Mouse (Mus musculus): ENCODE data around the gene Myl9. TPM values are rescaled to one million over a fixed set of nuclear protein-coding genes. Genes with fewer than 3 reads are reported as not detected.
A peak's percentile ranks its signal among the peaks of the same experiment; 100 is the strongest.
"Not testable (repeated sequence)": the region's sequence is repeated elsewhere in the genome, so short reads cannot be mapped to it uniquely, and the experiment has no call there.

The Myl9 gene
- total RNA-seq, 2 experiments from 2014 or later, result 67.9 to 90.2 TPM

DNA sequence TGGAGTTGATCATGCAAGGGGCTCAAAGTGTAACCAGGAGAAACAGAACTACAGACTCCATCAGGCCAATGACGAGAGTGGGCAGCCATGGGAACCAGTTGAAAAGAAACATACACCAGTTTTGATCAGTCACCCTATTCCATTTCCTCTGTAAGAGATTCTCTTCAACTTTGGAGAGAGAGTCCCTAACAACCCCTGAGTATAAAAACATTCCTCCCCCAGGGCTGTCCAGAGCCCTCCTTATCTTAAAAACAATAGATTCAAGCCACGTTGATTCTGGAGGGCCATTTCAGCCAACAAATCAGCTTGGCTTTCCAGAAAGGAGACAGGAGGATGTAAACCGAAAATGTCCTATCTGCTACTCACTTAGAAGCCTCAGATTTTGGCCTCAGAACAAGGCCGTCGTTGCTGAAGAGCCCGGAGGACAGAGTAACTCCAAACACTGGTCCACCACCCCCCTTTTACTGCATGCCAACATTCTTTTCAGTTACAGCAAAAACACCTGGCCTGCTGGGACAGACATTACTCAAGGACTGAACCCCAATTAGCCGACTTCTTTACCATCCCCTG is 8.9 kb downstream of the Myl9 start:
- DNase-seq, result no peak

DNA sequence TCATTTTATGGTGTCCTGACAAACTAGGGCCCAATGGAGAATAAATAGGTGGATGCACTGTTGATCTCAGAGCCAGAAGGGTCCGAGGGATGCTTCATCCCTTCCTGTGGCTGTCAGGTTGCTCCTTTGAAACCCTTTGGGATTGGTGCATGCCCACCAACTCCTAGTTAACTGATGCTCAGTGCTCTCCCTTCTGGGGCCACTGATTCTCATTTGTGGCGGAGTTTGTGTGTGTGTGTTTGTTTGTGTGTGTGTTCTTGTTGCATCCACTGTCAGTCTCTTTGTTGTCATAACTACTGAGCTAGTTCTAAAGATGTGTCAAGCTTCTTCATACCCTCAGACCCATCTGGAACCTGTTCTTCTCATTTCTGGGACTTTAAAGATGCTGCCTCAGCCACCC is 9.7 kb downstream of the Myl9 start:
- no peak for DNase-seq

DNA sequence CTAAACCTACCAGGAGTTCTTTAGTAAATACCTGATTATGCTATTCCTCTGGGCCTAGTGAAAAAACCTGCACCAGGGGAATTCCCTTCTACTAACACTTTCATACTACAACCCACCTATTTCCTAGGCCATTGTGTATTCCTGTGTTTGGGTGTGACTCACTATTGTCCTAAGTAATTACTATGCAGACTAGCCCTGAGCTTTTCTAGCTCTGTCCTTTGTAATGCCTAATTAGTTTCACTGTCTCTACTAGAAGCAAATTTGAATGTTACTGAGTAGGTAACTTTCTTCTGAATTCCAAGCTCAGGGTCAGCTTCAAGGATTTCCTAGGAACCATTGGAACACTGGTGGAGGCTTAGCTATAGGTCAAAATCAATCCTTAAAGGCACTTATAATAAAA is 11.1 kb downstream of the Myl9 start:
- DNase-seq, result not testable (repeated sequence)

DNA sequence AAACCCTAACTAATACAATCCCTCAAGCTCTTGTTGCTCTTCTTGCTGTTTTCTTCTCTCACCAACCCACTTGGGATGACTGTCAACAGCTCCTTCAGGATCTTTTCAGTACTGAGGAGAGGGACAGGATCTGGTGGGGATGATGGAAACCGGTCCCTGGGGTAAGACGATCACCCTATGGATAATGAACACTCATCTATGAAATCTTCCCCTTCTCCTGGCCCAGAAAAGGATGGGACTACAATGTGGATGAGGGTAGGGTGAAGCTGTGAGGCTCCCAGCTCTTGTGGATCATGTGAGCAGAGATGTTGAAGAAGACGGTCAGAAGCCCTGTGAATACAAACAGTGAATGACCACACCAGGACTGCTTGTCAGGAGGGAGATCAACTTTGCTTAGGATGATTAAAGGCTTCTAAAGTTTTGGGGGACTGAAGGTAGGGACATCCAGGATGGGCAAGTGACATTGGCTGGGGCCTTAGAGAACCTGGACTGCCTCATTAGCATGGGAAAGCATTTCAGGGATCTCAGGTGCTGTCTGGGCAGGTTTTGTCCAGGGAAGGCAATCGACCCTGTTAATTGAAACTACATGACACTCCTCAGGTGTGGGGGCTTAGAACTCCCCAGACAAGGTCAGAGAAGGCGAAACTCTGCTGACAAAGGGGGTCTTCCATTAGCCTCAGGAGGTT is 12.0 kb downstream of the Myl9 start:
- no peak for DNase-seq

DNA sequence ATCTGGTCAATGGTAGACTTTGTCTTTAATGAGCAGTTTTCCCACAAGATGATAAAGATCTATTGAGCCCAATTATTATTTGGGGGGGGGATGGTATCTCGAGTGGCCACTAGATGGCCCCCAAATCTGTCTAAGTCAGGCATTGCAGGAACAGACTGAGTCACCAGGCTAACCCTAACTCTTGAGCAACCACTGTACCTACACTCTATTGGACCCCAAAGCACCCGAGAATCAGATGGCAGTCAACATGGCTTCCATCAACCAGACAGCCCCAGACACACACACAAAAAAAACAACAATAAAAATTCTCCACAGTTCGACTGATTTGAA is 12.5 kb downstream of the Myl9 start:
- DNase-seq, result no peak

DNA sequence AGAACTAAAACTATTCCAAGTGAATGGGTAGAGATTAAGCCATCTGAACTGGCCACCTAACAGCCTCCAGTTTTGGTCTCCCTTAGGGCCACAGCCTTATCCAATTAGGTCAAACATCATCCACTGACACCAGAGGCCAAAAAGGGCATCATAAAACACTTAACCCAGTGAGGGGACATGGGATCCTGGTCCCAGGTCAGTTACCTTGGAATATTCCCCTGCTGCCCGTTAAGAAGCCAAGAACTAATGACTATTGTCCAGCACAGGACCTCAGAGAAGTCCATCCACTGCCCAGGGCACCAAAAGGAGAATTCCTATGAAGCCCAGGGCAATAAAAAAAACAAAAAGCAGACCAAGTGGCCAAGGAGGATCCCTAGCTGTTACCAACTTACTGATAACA is 13.6 kb downstream of the Myl9 start:
- DNase-seq, result no peak

DNA sequence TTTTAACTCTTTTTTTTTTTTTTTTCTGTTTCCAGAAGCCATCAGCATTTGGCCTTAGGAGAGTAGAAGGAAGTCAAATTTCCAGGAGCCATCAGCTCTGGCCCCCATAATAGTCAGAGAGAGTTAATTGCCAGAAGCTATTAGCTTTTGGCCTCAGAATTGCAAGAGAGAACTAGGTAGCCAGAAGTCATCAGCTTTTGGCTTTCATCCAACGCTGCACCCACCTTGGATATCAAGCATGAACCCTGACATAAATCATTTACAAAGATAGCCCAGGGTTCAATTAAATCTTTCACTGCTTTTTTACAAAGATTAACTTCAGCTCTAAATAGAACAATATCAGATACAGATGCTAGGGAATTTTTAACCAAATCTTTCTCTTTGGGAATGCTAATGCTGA is 23.3 kb downstream of the Myl9 start:
- DNase-seq, result no peak

DNA sequence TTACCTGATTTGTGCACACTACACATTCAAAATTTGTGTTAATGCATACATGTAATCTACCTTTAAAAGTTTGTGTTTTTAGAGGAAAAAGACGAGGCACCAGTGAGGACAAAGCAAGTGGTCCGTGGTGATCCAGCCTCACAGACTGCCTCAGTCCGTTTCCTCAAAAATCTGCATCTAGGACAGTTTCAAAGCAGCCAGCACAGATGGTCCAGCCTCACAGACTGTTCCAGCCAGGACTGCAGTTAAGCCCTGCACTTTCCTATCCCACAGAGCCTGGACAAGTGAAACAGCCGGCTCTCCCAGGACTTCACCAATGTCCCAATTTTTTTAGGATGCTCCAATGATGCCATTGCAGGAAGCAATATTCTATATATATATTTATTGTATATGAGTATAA is 25.8 kb downstream of the Myl9 start:
- no peak for DNase-seq

DNA sequence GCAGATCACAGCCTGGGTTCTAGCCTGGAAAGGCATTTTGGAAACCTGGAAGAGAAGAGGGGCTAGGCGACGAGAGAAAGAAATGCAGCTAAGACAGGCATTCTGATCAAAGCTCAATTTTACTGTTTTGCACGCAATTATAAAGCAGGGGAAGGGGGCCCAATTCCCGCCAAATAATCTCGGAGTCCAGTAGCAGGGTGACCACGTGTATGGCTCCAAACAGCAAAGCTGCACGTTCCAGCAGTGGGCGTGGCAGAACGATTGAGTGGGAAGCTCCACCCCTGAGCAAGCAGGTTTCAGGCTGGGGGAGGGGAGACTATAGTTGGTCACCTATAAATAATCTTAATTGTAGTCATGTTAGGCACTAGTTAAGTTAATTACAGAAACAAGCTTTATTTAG is 26.9 kb downstream of the Myl9 start:
- not testable (repeated sequence) for DNase-seq

DNA sequence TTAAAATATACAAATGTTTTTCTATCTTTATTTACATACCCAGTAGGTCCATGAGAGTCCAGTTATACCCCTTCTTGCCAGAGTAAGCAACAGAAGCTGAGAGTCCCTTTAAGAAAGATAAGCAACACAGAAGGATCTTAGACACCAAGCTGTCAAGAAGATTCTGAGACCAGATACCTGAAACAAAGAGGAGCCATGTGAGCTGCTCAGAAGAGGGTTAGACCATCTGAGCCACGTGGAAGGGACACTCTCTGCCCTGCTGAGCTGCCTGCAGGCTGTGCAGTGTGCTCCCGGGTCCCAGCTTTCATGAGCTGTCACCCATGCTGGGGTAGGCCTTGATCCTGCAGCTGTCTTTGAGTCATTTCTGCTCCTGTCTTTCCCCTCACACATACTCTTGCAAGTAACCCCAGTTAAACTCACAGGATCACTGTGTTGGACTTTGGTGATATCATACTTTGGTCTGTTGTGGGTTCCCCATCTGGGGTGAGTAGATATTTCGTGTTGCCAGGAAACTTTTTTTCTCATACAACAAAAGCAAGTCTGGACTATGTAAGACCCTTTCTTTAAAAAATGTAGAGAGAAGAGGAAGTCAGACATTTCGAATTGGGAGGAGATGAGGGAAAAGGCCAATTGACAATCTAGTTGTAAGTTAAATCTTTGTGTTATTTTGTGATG is 28.6 kb downstream of the Myl9 start:
- DNase-seq, result no peak

DNA sequence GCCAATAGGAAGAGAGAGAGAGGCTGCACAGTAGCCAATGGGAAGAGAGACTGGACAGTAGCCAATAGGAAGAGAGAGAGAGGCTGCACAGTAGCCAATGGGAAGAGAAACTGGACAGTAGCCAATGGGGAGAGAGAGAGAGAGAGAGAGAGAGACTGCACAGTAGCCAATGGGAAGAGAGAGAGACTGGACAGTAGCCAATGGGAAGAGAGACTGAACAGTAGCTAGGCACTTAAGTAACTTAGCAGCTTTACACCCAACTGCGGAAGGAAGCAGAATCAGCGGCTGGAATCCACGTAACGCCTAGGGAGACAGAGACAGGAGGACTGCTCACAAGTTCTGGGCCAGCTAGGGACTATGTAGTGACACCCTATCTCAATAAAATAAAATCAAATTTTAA is 29.4 kb downstream of the Myl9 start:
- DNase-seq, result no peak

DNA sequence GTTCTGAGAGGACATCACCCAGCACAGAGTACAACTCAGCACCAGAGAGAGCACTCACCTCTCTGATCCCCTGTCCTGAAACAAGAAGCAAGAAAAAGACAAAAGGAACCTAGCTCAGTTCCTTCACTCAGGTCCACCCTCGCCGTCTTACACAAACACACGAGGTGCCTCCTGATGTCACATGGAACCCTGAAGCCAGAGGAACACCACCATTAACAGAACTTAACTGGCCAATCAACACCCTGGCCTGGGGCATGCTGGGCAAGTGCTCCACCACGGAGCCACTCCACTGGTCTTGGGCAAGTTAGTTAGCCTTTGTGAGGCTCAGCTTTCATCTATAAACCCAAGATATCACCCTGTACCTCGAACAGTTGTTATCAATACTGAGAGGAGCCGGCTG is 31.7 kb downstream of the Myl9 start:
- no peak for DNase-seq

DNA sequence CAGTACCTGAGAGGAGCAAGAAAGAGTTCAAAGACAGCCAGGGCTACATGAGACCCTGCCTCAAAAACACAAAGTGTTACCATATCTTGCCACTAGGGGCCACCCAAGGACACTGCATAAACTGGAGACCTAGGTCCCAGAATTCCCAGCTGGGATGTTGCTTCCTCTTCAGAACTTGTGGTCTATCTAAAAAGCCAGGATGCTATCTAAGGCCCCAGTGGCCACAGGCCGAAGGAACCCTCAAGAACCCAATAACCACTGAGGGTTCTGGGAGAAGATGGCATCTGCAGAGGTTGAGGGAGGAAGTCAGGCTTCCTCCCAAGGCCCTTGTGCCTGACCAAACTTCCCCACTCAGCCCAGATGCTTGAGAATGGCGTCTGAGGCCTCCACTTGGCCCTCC is 34.4 kb downstream of the Myl9 start:
- DNase-seq, result peak; percentile 72

DNA sequence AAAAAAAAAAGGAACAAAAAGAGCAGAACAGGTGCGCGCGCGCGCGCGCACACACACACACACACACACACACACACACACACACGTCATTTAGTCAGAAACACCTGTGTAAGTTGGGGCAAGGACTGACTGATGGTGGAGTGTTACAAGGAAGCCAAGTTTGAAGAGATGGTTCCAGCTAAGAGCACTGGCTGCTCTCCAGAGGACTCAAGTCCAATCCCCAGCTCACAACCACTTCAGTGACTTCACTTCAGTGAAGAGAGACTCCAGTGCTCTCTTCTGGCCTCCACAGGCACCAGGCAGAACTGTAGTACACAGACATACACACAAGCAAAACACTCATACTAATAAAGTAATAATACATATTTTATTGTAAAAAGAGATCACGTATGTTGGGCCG is 35.5 kb downstream of the Myl9 start:
- DNase-seq, result no peak

DNA sequence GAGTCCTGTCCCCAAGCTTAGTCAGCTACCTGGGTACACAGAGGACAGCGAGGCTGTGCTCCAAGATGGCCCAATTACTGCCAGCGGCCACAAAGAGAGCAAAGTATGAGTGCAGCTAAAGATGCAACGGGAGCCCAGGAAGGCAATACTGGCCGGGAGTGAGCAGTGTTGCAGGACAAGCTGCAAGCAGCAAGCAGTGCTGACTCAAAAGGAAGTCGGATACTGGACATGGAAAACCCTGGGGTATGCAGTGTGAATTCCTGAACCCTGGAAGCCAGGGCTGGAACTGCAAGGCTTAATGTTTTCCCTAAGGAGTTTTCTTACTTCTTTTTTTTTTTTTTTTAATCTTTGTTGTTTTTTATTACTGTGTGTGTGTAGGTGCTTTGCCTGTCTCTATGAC is 36.3 kb downstream of the Myl9 start:
- DNase-seq, result no peak

DNA sequence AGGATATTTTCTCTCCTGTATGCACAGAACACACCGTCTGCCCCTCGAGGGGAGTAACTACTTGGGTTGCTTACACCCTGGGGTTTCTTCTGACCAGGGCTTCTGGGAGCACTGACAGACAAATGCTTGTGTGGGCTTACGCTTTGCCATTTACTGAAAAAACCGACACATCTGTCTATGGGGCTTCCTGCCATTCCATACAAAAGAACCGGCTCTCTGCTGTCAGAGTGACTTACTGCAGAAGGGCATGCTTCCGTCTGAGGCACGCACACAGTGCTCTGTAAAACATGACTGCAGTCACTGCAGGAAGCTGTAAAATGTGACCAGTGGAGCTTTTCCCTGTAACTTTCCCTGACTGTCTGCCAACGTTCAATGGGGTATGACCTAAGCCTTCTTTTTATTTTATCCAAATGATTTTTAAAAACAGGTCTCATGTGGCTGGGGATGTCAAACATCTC is 39.2 kb downstream of the Myl9 start:
- DNase-seq, result peak; percentile 33

DNA sequence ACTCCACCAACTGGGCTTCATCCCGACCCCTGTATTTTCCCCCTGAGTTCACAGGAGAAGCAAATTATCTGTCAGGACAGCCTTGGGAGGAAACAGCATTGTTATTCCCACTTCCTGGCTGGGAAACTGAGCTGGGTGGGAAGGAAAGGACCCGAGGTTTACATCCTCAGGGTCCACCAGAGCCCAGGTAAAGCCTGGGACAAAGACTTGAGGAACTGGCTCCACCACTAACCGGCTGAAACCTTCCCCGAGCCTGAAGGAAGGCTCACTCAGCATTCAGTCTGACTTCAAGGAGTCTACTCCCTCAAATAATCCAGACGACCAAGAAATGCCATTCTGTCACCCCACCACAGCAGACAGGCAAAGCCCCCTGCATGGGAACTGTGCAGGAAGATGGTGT is 39.7 kb downstream of the Myl9 start:
- no peak for DNase-seq

DNA sequence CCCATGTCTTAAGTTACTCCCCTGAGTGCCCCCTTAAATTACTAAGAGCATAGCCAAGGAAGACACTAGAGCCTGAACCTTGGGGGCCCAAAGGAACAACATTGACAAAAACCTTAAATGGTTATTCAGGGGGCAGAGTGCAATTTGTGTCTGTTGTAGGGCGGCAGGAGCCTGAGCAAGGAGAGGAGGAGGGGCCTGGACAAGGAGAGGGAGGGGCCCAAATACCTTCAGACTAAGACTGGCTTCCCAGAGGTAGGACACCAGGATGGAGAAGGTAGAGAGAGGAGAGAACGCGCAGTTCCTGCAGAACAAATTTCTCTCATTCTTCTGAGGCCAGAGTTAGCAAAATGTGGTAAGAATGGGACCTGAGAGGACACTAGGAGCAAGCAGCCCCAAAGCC is 40.2 kb downstream of the Myl9 start:
- no peak for DNase-seq

DNA sequence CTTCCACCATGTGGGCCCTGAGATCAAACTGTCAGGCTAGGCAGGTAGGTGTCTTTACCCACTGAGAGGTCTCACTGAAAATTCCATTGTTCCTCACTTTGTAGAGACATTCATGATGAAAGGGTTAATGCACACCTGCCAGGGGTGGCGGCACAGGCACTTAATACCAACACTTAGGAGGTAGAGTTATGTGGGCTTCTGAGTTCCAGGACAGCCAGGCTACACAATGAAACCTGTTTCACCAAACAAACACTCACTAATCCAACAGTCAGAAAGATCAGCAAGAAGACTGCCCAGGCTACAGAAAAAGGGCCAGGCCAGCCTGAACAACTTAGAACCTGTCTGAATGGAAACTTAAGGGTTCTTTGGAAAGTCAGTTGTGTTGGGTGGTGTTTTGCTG is 40.9 kb downstream of the Myl9 start:
- no peak for DNase-seq

DNA sequence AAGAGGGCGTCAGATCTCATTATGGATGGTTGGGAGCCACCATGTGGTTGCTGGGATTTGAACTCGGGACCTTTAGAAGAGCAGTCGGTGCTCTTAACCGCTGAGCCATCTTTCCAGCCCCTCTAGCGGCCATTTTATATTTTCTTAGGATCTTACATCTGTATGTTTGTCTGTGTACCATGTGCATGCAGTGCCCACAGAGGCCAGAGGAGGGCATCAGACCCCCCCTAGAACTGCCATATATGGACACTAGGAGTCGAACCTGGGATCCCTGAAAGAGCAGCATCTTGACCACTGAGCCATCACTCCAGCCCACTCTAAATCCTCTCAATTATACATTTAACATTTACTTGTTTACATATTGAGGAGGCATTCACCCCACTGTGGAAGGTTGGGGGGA is 49.9 kb downstream of the Myl9 start:
- DNase-seq, result not testable (repeated sequence)

All from adrenal gland, postnatal 10 days (tissue).